Mouse (Mus musculus): Measurements from ENCODE around the gene Rpl32.

- TF ChIP-seq CTCF (IDR thresholded peaks at IDR 0.05; ENCODE audit: extremely low read depth, insufficient read depth, insufficient read length, insufficient replicate concordance) (no peak), POLR2A (IDR thresholded peaks at IDR 0.05; ENCODE audit: low read depth, low read length) (no peak)
Observed at GRCm38 (mm10) chr6:115852446-115853090, 44.0 kb upstream of the Rpl32 start.
